Mouse (Mus musculus): ENCODE measurements around the gene Arrb2.

GRCm38 (mm10) chr11:70474872-70475534, 42.6 kb downstream of the Arrb2 start:
- TF ChIP-seq CTCF (IDR thresholded peaks at IDR 0.05; ENCODE audit: low read depth, low read length) (no peak), POLR2A (IDR thresholded peaks at IDR 0.05; ENCODE audit: insufficient read depth, low read length) (no peak), EP300 (IDR thresholded peaks at IDR 0.05; ENCODE audit: insufficient read depth, low read depth, low read length) (no peak)

Measured in ES-Bruce4 (cell line).